Mouse (Mus musculus) forebrain, embryonic 12.5 days (tissue): Measurements from ENCODE around the gene Sdhd. TPM values are rescaled to one million over a fixed set of nuclear protein-coding genes. Genes with fewer than 3 reads are reported as not detected.

ENCODE experiments used
- ATAC-seq: fragments of 200-750 bp; cut with Nextera tagmentation; 2 replicates; pipeline ENCODE4 v1.8.0; 2017; ENCODE audit warnings: moderate TSS enrichment; ENCODE audit not compliant: low FRiP score
- H3K27ac ChIP-seq: fragments of 300-500 bp; sonication (generic); 2 replicates; pipeline ENCODE4 v1.5.1; 2016; ENCODE audit warnings: mild to moderate bottlenecking
- H3K27me3 ChIP-seq: fragments of 300-500 bp; sonication (generic); 2 replicates; pipeline ENCODE4 v1.6.1; 2016; ENCODE audit warnings: mild to moderate bottlenecking
- H3K36me3 ChIP-seq: fragments of 300-500 bp; sonication (generic); replicated peaks from 2 replicates; pipeline ENCODE4 v1.6.1; 2016; ENCODE audit warnings: mild to moderate bottlenecking
- H3K4me1 ChIP-seq: fragments of 300-500 bp; sonication (generic); 2 replicates; pipeline ENCODE4 v1.6.1; 2016
- H3K4me2 ChIP-seq: fragments of 300-500 bp; sonication (generic); 2 replicates; pipeline ENCODE4 v1.6.1; 2016; ENCODE audit warnings: mild to moderate bottlenecking, moderate library complexity
- H3K4me3 ChIP-seq: fragments of 300-500 bp; sonication (generic); replicated peaks from 2 replicates; pipeline ENCODE4 v1.5.1; 2016; ENCODE audit warnings: mild to moderate bottlenecking
- H3K9ac ChIP-seq: fragments of 300-500 bp; sonication (generic); 2 replicates; pipeline ENCODE4 v1.6.1; 2016; ENCODE audit warnings: mild to moderate bottlenecking
- H3K9me3 ChIP-seq: fragments of 300-500 bp; sonication (generic); 2 replicates; pipeline ENCODE4 v1.6.1; 2016
- WGBS: fragments of 180-500 bp; shearing (Covaris S2); methylation state at CpG from one replicate; pipeline ENCODE4 v1.1.7; 2016; 5-methylcytosine and 5-hydroxymethylcytosine counted together
- polyA plus RNA-seq: library from polyadenylated mRNA; unstranded; fragments of >200 nt; fragmentation: Nextera tagmentation; extraction: Ambion mirVana; gene quantifications from 2 replicates; pipeline ENCODE4 v1.2.1, GENCODE M21; 2016

The Sdhd gene
- polyA plus RNA-seq, 1 experiment from 2014 or later, result 221 TPM

DNA sequence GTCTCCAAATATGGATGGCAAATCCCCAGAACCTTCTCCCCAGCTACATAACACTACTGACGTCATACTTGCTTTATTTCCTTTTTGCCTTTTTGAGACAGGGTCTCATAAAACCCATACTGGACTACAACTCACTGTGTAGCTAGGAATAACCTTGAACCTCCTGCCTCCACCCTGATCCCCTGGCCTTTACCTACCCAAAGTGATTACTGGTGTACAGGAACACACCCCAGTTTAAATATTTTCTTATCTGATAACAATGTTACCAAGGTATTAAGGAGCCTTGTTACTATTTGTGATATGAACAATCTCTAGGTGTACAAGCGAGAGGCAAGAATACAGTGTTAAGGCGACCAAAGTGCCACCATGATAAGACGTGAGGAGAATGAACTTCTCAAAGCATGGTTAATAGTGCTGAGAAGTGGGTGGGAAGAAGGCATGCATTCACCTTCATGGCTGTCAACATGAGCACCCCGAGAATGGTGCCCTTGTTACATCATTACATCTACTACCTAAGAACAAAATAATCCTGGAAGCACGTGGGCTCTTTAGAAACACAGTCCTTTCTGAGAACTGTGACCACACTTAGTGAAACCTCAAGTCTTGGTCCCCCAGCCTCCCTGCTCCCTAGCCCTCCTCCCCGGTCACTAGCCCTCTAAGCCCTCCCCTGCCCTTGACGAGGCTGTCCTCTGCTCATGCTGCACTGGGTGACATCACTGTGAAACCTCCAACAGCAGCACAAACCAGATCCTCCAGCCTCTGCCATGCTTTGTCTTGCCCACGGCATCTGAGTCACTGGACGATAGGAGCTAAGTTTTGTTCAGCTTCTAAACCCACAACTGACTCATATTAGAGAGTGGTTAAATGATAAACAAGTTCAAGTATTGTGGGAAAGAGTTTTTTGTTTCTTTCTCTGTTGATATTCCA lies 33.8 kb downstream of the Sdhd start:
- Histone ChIP-seq H3K36me3 (no peaks in the 10 kb centered on the region), H3K4me1 (no peaks in the 10 kb centered on the region), H3K9ac (no peak overlapping the region), H3K9me3 (no peaks in the 10 kb centered on the region), H3K4me3 (no peak overlapping the region), H3K4me2 (no peak overlapping the region), H3K27me3 (no peaks in the 10 kb centered on the region), H3K27ac (no peak overlapping the region)
- 76% methylated on average over 10 of the region's 10 CpGs for WGBS
- no peak for ATAC-seq

DNA sequence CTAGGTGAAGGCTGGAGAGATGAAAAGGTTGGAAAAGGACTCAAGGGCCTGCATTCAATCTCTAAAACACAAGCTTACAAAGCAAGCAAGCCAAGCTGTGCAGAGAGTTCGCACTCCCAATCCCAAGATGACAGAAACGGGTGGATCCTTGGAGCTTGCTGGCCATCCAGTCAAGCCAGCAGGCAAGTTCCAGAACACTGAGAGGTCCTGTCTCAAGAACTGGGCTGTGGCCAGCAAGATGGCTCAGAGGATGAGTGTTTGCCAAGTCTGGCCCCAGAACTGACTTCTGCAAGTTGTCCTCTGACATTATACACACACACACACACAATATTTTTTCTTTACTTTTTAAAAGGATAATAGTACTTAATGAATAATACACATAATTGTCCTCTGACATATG lies 35.7 kb downstream of the Sdhd start:
- WGBS, result 89% methylated on average over 2 of the region's 2 CpGs
- ATAC-seq, result no peak
- H3K4me2 ChIP-seq, result no peak overlapping the region

DNA sequence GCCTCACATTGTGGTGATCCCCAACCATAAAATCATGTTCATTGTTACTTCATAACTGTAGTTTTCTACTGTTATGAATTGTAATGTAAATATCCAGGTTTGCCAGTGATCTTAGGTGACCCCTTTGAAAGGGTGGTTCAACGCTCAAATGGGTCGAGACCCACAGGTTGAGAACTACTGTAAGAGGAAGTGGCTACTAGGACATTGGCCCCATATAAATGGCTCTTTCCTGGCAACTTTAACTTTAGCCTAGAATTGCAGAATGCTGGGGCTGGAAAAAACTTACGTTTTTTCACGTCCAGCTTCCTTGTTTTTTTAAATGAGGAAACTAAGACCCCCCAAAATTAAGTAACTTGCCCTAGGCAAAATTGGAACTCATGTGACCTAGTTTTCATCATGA lies 36.2 kb downstream of the Sdhd start:
- 94% methylated on average over 4 of the region's 4 CpGs for WGBS
- Histone ChIP-seq H3K27me3 (no peaks in the 10 kb centered on the region), H3K36me3 (no peaks in the 10 kb centered on the region), H3K9me3 (no peaks in the 10 kb centered on the region), H3K9ac (no peak overlapping the region), H3K4me3 (no peak overlapping the region), H3K27ac (no peak overlapping the region), H3K4me2 (no peak overlapping the region), H3K4me1 (no peaks in the 10 kb centered on the region)
- no peak for ATAC-seq

More for the DNA sequence above, 35.7 kb downstream of the Sdhd start:
- no peaks in the 10 kb centered on the region for H3K4me1 ChIP-seq
- H3K9me3 ChIP-seq, result no peaks in the 10 kb centered on the region
- H3K27ac ChIP-seq, result no peak overlapping the region
- H3K9ac ChIP-seq, result no peak overlapping the region
- no peaks in the 10 kb centered on the region for H3K36me3 ChIP-seq
- no peak overlapping the region for H3K4me3 ChIP-seq
- H3K27me3 ChIP-seq, result no peaks in the 10 kb centered on the region

DNA sequence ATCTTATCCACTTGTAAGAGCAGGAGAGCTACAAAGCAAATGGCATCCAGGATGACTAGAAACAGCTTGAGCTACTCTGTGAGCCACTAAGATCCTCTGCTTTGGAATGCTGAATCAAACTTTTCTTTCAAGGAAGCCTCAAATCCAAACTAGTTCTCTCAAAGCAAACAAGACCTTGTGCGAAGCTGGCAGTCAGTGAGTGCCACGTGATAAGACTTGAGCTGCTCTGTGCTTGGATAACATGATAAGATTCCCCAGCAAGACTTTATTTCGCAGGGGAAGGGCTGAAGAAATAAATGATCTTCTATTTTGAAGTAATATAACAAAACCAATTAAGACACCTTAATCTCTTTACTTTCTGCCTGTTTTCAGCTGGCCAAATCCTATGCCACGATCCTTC lies 37.7 kb downstream of the Sdhd start:
- Histone ChIP-seq H3K4me1 (no peaks in the 10 kb centered on the region), H3K27ac (no peak overlapping the region), H3K36me3 (no peaks in the 10 kb centered on the region), H3K4me3 (no peak overlapping the region), H3K27me3 (no peaks in the 10 kb centered on the region), H3K9ac (no peak overlapping the region), H3K9me3 (no peaks in the 10 kb centered on the region), H3K4me2 (no peak overlapping the region)
- WGBS, result 89% methylated on average over 4 of the region's 4 CpGs
- no peak for ATAC-seq

DNA sequence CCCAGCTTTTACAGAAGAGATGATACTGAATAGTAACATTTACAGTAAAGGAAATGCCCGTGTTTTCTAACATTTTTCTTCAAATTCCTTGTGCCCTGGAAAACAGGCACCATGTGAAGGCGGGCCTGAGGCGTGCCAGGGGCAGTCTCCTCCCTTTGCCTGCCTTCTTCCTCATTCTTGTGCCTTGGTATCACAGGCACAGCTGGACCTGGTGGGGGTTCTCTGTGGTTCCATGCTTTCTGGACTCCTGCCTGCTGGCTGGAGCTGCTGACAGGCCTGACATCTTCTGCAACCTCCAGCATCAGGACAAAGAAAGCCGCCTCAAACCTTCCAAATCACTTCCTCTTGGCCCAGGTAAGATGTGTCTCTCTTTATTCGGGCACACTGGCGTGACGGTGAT lies 38.4 kb downstream of the Sdhd start:
- no peaks in the 10 kb centered on the region for H3K4me1 ChIP-seq
- no peak overlapping the region for H3K9ac ChIP-seq
- 82% methylated on average over 7 of the region's 7 CpGs for WGBS
- no peak overlapping the region for H3K27ac ChIP-seq
- no peak overlapping the region for H3K4me3 ChIP-seq
- H3K4me2 ChIP-seq, result no peak overlapping the region
- ATAC-seq, result no peak
- H3K9me3 ChIP-seq, result no peaks in the 10 kb centered on the region
- no peaks in the 10 kb centered on the region for H3K27me3 ChIP-seq
- no peaks in the 10 kb centered on the region for H3K36me3 ChIP-seq

DNA sequence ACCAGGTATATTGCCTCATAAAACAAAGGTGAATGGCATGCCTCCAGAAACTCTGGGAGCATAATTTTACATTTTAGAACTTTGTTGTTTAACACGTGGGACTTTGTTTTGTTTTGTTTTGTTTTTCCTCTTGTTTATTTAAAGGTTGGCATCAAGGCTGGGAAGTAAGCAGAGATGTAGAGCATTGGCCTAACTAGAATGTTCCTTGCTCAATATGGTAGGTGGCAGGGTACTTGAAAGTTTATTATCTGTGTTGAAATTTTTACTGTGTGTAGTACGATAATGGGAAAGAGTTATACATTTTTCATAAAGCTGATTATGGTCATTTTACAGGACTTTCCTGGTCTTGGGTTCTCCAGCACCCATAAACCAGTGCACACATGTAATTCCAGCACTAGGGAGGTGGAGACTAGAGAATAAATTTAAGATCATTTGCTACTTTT lies 41.7 kb downstream of the Sdhd start:
- no peaks in the 10 kb centered on the region for H3K9me3 ChIP-seq
- no peak overlapping the region for H3K4me3 ChIP-seq
- H3K36me3 ChIP-seq, result no peaks in the 10 kb centered on the region
- H3K27me3 ChIP-seq, result no peaks in the 10 kb centered on the region
- no peak overlapping the region for H3K27ac ChIP-seq
- H3K4me1 ChIP-seq, result no peaks in the 10 kb centered on the region
- no peak overlapping the region for H3K9ac ChIP-seq
- 87% methylated on average over 2 of the region's 2 CpGs for WGBS
- no peak for ATAC-seq
- no peak overlapping the region for H3K4me2 ChIP-seq

DNA sequence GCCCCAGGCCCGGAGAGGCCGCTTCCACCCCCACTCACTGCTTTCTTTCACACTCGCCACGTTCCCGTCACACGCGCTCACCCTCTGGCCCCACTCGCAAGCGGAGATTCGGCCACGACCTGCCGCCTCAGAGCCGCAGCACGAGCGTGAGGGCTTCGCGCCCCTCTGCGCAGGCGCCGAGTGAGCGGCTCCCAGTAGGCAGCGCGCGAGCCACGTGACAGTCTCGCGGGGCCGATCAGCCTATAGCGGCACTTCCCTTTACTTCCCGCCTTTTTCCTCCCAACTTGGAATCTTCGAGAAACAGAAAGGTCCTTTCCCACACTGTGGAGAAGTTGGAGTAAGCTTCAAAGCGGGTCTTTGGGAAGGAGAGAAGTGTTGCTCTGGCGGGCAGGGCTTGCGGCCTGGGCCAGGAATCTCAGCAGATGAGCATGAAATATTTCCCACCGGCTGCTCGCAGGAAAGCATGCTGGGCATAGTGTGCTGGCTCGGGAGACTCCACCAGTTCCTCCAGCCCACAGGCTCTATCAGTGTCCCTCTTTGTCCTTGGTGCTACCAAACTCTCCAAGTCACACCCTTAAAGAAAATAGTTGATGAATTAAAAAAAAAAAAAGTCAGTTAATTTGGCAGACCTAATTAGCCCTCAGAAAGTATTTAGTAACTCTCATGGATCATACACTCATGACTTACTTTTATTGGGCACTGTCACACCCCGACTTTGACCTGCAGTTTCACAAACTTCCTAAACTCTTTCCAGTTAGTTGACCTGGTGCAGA lies 42.3 kb downstream of the Sdhd start, which contains the start of gene Tex12:
Gene Tex12, minus strand, starts transcription at position 181 of the 773 bp plus-strand sequence.
- 90% methylated on average over 38 of the region's 38 CpGs for WGBS
- Histone ChIP-seq H3K36me3 (no peaks in the 10 kb centered on the region), H3K27ac (no peak within 1 kb of the TSS), H3K4me2 (no peak within 1 kb of the TSS), H3K9me3 (no peaks in the 10 kb centered on the region), H3K27me3 (no peaks in the 10 kb centered on the region), H3K9ac (no peak within 1 kb of the TSS), H3K4me1 (no peaks in the 10 kb centered on the region), H3K4me3 (no peak within 1 kb of the TSS)
- ATAC-seq, result no peak

DNA sequence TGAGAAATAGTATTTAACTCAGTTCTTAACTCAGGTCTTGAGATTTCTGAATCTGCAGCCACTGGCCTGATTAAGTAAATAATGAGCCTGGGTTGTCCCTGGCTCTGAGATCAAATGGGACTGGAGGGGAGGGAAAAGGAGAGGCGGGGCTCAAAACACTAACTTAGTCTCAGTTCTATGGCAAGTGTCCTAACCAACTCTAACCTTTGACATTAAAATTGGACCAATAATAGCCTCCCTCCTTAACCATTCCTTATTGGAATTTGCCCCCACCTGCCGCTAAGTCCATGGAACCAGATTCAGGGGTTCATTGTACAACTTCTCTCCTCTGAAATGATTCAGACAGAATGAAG lies 48.5 kb downstream of the Sdhd start, which contains the start of gene Bco2:
Gene Bco2, minus strand, starts transcription at position 88 of the 353 bp plus-strand sequence.
- Histone ChIP-seq H3K9ac (peak within 1 kb of the TSS; percentile 51), H3K4me2 (peak within 1 kb of the TSS; percentile 54), H3K4me3 (peak within 1 kb of the TSS; percentile 25), H3K9me3 (no peaks in the 10 kb centered on the region), H3K4me1 (peaks cover 16% of the 10 kb centered on the region), H3K27ac (peak within 1 kb of the TSS; percentile 93), H3K27me3 (no peaks in the 10 kb centered on the region), H3K36me3 (no peaks in the 10 kb centered on the region)
- WGBS, result 0% methylated on average over 2 of the region's 2 CpGs
- peak; percentile 70 for ATAC-seq

DNA sequence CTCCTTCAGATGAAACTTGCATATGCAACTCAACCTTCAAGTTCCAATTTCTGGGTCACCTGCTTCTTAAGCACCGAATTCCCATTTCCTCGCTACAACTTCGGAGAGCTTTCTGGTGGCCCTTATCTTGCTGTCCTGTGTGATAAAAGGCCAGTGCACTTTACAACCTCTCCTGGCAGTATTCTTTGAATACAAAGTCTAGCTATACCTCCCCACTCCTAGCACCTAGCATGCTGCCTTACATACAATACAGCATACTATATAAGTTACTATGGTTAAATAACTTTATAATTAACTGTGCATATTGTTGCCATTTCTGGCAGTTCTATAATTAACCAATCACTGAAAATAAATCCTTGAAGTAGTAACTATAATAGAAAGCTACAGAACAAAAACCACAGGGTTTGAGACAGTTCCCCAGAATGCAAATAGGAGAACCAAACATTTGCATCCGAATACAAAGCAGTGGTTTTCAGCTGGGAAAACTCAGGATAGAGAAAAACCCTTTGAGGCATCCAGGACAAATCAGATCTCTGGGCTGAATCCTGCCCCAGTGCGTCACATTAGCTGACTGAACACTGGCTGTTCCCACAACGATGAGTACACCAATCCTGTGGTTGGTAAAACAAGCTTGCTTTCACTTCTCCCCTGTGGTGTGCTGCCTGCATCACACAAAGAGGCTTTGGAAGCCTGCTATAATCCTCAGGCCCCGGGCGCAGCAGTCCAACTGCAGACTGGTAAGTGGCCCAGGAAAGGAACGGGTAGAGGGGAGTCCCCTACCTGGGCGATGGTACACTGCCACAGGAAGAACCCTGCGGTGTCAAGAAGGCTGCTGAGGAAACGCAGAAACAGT lies 49.1 kb downstream of the Sdhd start, which contains the start of gene Il18:
Gene Il18, plus strand, starts transcription at position 587 of the 853 bp plus-strand sequence.
- no peaks in the 10 kb centered on the region for H3K36me3 ChIP-seq
- peak; percentile 95 for ATAC-seq
- peak within 1 kb of the TSS; percentile 54 for H3K4me2 ChIP-seq
- H3K27me3 ChIP-seq, result no peaks in the 10 kb centered on the region
- H3K4me1 ChIP-seq, result peaks cover 16% of the 10 kb centered on the region
- no peaks in the 10 kb centered on the region for H3K9me3 ChIP-seq
- peak within 1 kb of the TSS; percentile 25 for H3K4me3 ChIP-seq
- H3K9ac ChIP-seq, result peak within 1 kb of the TSS; percentile 51
- peak within 1 kb of the TSS; percentile 93 for H3K27ac ChIP-seq
- 12% methylated on average over 12 of the region's 12 CpGs for WGBS

DNA sequence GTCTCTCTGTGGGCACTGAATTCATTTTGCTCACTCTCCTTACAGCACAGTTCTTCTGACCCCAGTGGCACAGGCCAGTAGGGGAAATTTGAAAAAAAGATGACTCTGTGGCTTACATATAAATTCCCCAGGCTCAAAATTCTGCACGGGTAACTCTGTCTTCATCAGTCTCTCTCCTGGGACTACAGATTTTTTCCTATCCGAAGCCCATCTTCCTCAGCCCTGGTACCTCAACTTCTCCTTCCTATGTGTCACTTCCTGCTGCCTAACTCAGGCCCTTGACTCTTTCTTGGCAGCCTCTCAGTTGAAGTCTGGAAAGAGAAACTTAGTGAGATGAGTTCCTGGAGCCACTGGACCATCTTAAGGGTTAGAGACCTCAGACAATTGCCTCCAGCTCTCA lies 50.1 kb downstream of the Sdhd start:
- H3K4me2 ChIP-seq, result no peak overlapping the region
- H3K4me1 ChIP-seq, result peaks cover 16% of the 10 kb centered on the region
- no peak overlapping the region for H3K4me3 ChIP-seq
- H3K36me3 ChIP-seq, result no peaks in the 10 kb centered on the region
- no peak overlapping the region for H3K9ac ChIP-seq
- no peak for ATAC-seq
- WGBS, result 89% methylated on average over 2 of the region's 2 CpGs
- no peaks in the 10 kb centered on the region for H3K27me3 ChIP-seq
- H3K27ac ChIP-seq, result peak overlapping the region; percentile 93; the same call in 1 of the 2 replicates
- no peaks in the 10 kb centered on the region for H3K9me3 ChIP-seq

DNA sequence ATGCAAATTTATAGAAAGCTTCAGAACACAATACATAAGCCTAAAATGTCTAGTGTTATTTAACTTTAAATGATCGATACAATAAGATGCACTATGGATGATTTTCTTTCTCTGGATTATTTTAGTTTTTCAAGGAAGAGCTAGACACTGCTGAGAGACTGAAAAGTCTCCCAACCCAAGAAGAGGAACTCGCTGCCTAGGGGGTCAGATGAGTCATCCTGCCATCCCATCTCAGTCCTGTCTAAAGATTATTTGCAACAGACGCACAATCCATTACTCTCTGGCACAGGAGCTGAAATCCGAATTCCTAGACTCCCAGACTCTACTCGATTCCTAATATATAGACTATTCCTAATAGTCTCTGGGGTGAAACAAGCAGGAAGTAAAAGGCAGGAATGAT lies 51.4 kb downstream of the Sdhd start:
- Histone ChIP-seq H3K27me3 (no peaks in the 10 kb centered on the region), H3K4me2 (no peak overlapping the region), H3K4me3 (no peak overlapping the region), H3K27ac (no peak overlapping the region), H3K9ac (no peak overlapping the region), H3K9me3 (no peaks in the 10 kb centered on the region), H3K36me3 (no peaks in the 10 kb centered on the region), H3K4me1 (peaks cover 16% of the 10 kb centered on the region)
- 85% methylated on average over 5 of the region's 5 CpGs for WGBS
- no peak for ATAC-seq

DNA sequence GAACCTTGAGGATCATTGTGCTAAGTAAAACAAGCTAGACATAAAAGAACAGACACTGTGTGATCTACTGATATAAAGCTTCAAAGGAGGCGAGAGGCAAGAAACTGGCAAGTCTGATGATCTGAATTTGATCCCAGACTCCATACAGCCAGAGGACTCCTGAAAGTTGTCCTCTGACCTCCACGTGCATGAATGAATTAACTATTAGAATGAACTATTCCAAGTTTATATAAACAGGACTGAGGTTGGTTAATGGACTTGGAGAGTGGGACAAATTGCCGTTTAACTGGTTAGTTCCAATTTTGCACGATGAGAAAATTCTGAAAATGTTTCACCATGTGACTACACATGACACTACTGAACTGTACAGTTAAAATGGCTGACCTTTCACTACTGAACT lies 54.7 kb downstream of the Sdhd start:
- no peak overlapping the region for H3K4me3 ChIP-seq

More for the DNA sequence above, 54.7 kb downstream of the Sdhd start:
- Histone ChIP-seq H3K27ac (no peak overlapping the region), H3K36me3 (no peaks in the 10 kb centered on the region), H3K9ac (no peak overlapping the region), H3K9me3 (no peaks in the 10 kb centered on the region), H3K4me1 (peaks cover 4% of the 10 kb centered on the region), H3K27me3 (no peaks in the 10 kb centered on the region), H3K4me2 (no peak overlapping the region)
- WGBS, result 86% methylated on average over 4 of the region's 4 CpGs
- no peak for ATAC-seq
